Mouse (Mus musculus) brain, embryonic 14.5 days (tissue): ENCODE measurements around the gene Lrrc20. TPM values are rescaled to one million over a fixed set of nuclear protein-coding genes. Genes with fewer than 3 reads are reported as not detected.

Source experiments
- DNase-seq: peaks from one replicate; pipeline ENCODE4 v3.0.0-alpha.2; 2011; ENCODE audit warnings: low read depth
- CTCF ChIP-seq: fragments of 200-500 bp; IDR thresholded peaks from 2 replicates; pipeline ENCODE4 v1.5.1; 2012; ENCODE audit warnings: inconsistent platforms, mild to moderate bottlenecking, moderate library complexity, borderline replicate concordance; ENCODE audit not compliant: insufficient read depth, insufficient read length; ENCODE audit errors: extremely low read depth
- POLR2A ChIP-seq: fragments of 200-500 bp; IDR thresholded peaks from 2 replicates; pipeline ENCODE4 v1.6.1; 2012; ENCODE audit warnings: mild to moderate bottlenecking, inconsistent platforms, borderline replicate concordance; ENCODE audit not compliant: poor library complexity, insufficient read depth, insufficient read length, severe bottlenecking; ENCODE audit errors: extremely low read depth
- polyA plus RNA-seq: library from polyadenylated mRNA; depleted of rRNA; stranded (reverse); fragments of >200 nt; gene quantifications from 2 replicates; pipeline ENCODE4 v1.2.3, GENCODE M21; 2012

Lrrc20 gene
- polyA plus RNA-seq, 1 experiment, result 23.6 TPM

DNA sequence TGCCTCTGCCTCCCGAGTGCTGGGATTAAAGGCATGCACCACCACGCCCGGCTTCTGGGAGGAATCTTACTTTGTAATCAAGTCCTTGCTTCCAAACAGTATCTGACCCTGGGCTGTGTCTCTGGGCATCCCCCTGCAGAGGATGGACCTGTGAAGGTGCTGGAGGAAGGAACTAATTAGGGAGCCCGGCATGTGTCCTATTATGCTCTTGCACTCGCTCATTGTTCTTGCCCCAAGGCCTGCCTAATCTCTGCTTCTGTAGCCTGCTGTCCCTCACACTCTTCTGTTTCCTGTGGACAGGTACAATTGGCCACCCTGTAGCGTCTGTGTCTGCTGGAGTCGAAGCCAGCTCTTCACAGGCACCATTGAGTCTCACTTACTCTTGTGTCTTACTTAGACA lies 25.2 kb downstream of the Lrrc20 start:
- DNase-seq, result no peak

DNA sequence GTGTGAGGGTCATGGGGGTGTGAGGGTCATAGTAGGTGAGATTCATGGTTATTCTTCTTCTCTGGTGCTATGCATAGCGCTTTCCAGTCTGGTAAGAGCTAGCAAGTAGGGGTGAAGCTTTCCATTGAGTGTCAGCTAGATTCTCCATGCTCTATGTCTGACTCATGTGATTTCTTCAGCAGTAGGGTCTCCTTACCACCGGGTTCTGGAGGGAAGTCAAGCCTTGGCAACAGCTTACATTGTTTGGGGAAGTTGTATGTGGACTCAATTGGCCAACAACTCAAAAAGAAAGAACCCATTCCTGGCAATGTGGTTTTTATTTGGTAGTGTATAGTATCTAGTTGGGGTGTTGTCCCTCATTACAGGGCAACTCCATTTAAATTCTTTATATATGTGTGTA lies 28.5 kb downstream of the Lrrc20 start:
- TF ChIP-seq POLR2A (no peak), CTCF (no peak)
- DNase-seq, result no peak

More for the DNA sequence above, 25.2 kb downstream of the Lrrc20 start:
- TF ChIP-seq POLR2A (no peak), CTCF (no peak)

DNA sequence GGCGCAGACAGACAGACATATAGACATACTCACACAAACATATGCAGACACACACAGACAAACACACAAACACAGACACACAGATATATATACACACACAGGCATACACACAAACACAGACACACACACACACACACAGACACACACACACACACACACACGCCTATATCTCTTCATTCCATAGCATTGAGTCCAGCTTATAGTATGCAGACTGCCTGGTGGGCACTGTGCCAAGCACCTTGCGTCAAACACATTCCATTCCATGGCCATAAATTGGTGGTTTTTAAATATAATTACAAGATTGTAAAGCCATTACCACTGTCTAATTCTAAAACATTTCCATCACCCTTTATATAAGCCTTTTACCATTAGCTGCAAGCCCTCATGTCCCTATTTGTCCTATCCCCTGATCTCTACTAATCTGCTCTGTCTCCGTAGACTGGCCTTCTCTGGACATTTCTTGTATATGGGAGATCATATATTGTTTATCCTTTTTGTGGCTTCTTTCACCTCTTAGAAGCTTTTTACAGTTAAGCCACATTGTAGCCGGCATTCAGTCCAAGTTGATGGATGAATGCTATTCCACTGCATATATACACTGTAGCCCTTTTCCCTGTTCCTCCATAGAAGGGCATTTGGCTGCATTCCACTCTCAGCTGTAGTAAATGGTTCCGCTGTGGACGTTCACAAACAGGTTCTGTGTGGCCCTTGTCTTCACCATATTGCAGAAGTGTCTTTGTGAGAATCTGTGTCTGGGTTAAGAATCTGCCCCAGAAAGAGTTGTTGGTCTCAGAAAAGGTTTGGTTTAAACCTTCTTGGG lies 31.0 kb downstream of the Lrrc20 start:
- no peak for TF ChIP-seq POLR2A
- TF ChIP-seq CTCF, result no peak

DNA sequence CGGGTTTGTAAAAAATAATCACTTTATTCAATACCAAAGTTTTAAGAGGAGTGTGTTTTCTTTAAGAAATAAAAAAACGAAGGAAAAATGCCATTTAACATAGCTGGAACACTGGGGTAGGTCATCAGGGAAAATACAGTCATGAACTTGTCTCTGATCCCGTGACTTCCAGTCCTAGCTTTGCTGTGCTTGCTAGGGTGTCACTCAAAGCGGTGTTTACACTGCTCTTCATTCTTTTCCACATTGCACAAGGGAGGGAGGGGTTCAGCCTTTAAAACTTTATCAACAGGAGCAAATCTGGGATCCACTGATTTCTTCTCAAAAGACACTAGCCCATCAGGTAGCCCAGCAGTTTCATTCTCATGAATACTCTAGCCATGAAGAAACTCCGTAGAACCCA lies 34.3 kb downstream of the Lrrc20 start:
- no peak for TF ChIP-seq CTCF
- no peak for TF ChIP-seq POLR2A
- no peak for DNase-seq

More for the DNA sequence above, 31.0 kb downstream of the Lrrc20 start:
- DNase-seq, result peak; percentile 38

DNA sequence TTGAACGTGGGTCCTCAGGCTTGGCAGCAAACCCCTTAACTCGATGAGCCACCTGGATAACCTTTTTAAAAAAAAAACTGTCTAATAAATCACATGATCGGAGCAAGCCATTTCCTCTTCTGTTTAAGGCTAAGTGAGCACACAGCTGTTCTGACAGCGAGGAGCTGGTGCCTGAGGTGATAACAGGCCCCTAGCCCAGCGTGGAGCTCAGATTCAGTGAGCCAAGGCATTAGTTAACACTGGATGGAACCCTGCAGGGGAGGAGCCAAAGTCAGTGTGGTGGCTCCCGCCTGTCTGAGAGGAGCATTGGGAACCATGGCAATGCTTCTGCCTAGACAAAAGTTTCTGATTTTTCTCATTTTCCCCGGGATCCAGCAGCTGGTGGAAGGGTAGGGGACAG lies 35.2 kb downstream of the Lrrc20 start:
- DNase-seq, result peak; percentile 61
- no peak for TF ChIP-seq POLR2A
- TF ChIP-seq CTCF, result no peak

DNA sequence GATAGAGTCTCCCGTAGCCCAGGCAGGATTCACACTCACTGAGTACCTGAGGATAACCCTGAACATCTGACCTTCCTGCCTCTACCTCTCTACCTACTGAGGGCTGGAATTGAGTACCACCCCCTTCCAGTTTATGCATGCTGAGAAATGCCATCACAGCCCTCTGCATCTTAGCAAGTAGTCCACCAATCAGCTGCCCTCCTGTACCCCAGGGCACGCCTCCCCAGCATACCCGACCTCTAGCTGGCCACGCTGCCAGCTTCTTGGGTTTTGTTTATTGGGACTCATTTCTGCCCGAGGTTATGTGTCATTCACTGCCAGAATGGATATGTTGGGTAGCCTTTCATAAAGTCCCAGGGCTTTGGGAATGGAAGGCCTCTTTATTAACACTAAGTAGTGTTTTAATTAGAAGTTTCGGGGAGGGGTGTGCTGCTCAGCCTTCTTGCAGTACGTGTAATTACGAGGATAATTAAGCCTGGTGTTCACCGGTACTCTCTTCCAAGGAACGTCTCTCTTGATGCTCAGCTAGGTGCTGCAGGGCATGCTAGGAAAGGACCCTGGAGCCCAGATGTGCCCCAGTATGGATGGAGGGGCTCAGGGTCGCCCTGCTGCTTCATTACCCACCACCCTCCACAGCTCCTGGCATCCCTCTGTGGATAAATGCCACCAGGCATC lies 36.8 kb downstream of the Lrrc20 start:
- peak; percentile 76 for DNase-seq
- TF ChIP-seq CTCF (no peak), POLR2A (no peak)

DNA sequence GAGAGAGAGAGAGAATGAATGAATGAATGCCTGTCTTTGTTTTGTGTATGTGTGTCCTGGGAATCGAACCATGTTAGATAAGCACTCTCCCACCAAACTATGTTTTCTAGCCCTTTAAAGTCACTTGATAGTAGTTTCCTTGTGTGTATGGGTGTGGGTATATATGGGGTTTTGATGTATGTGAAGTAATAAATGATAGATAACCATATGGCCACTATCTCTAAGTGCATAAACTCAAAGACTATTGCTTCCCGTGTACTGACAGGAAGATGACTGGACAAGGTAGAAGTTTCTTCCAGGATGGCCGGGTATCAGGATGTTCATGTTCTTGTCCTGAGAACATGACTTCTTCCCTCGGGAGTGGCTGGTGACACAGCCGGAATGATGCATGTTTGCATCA lies 41.3 kb downstream of the Lrrc20 start:
- DNase-seq, result no peak
- no peak for TF ChIP-seq POLR2A
- TF ChIP-seq CTCF, result no peak

DNA sequence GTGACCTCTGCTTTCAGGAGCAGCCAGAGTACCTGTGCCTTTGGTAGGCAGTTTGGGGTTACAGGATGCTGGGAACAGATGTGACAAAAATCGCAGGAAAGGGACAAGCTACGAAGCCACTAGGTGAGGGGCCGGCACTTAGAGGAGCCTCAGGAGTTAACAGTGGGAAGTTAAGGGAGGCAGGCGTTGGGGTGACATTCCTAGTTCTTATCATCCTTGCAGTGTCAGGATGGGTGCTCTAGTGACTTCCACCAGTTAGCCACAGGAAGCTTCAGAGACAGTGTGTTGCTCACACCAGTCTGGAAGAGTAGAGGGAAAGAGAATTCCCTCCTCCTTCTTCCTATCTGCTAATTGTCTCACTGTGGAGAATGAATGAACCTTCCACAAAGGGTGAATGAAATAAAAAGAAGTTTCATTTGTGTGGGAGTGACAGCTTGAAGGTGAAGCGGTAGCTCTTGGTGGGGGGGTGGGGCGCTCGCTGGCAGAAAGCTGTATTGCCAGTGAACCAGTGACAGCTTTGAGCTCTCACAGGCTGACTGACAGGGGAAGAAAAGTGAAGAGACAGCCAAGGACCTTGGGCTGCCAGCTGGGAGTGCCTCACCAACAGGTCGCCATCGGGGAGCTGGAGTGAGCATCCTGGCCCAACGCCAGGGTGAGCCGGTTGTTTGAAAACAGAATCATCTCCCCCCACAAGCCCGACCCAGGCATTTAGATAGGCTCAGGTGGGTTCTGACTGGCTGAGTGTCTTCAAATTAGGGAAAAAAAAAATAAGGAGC lies 41.9 kb downstream of the Lrrc20 start:
- DNase-seq, result peak; percentile 91
- TF ChIP-seq POLR2A (no peak), CTCF (no peak)

DNA sequence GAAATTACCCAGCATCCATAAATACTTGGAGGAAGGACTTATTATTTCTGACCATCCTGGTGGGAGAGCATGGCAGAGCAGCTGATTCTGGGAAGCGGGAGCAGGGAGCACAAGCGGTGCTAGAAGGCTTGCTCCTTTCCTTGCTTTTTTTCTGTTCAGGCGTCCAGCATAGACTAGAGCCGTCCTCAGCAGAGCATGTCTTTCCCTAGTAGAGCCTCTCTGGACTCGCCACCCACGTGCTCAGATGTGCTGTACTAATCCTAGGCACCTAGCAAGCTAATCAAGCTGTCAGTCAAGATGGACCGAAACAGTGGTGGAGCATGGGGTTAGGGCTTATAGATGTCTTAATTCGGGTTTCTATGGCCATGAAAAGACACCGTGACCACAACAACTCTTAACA lies 42.7 kb downstream of the Lrrc20 start:
- TF ChIP-seq CTCF (no peak), POLR2A (no peak)
- no peak for DNase-seq

DNA sequence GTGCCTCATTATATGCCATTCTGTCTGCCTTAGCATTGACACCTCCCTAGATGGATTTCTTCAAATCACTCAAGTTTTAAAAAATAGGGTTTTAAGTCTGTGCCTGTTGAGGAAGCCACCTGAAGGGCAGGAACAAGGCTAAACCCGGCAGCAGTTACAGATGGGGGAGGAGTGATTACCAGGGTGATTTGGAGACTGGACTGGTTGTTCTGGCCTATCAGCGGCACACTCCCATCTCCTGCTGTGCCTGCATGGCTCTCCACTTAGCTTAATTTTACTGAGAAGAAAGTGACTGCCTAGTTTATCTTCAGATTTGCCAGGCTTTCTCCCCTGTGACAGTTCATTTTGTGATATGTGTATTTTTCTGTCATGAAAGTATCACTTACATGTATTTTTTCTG lies 43.9 kb downstream of the Lrrc20 start:
- no peak for DNase-seq
- TF ChIP-seq CTCF, result no peak
- no peak for TF ChIP-seq POLR2A

DNA sequence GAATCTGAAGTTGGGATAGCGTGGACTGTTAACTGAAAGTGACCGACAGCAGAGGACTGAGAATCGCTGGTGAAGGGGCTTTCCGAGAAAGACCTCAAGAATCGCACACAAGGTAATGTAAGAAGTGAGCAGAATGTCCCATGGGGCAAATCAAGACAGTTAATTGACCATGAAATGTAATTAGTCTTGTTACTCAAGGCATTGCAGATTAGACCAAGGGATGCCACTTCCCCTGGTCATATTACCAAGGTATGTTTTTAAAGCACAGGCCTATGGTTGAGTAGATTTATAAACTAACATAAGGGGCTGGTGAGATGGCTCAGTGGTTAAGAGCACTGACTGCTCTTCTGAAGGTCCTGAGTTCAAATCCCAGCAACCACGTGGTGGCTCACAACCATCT lies 45.1 kb downstream of the Lrrc20 start:
- no peak for DNase-seq
- TF ChIP-seq POLR2A, result no peak
- no peak for TF ChIP-seq CTCF

DNA sequence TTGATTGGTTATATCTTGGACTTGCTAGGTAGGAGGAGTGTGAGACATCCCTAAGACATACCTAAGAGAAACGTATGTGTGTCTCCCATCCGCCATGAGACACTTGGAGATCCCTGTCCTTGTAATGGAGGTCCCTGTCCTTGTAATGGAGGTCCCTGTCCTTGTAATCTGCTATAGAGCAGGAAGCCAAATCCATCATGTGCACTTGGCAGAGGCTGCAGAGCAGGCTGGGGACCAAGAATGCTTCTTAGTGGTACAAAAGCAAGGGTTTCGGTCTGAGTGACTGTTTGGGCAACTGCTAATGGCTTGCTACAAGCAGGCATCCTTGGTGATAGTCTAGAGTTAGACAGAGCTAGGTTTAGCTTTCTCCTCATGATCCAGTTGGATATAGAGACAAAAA lies 55.3 kb downstream of the Lrrc20 start:
- no peak for DNase-seq
- no peak for TF ChIP-seq POLR2A
- no peak for TF ChIP-seq CTCF
